Mouse (Mus musculus) megakaryocyte, embryonic 14.5 days (primary cell): ENCODE data around the gene Anxa8.

Source experiments
- FLI1 ChIP-seq: IDR thresholded peaks from 2 replicates; pipeline ENCODE4 v1.6.1; 2012; ENCODE audit warnings: low read length, inconsistent platforms, mixed read lengths
- GATA1 ChIP-seq: IDR thresholded peaks from 3 replicates; pipeline ENCODE4 v1.6.1; 2012; ENCODE audit warnings: mixed read lengths, low read length, inconsistent platforms, borderline replicate concordance

DNA sequence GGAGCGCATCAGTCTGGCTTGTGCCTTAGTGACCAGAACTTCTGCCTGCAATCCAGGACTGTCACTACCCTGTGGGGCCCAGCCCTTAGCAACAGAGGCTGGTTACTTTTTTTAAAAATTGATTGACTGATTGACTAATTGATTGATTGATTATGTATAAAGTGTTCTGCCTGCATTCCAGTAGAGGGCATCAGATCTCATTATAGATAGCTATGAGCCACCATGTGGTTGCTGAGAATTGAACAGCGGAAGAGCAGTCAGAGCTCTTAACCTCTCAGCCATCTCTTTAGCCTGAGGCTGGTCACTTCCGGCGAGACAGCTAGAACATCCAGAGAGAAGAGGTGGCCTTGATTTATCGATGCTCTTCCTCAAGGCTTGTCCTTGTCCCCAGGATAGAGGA lies 8.6 kb upstream of the Anxa8 start:
- TF ChIP-seq FLI1: no peak
- TF ChIP-seq GATA1: no peak
